Mouse (Mus musculus) neural tube, embryonic 15.5 days (tissue): ENCODE measurements around the gene Cmtm4. TPM values are rescaled to one million over a fixed set of nuclear protein-coding genes. Genes with fewer than 3 reads are reported as not detected.

Source experiments
- ATAC-seq: fragments of 200-750 bp; cut with Nextera tagmentation; 2 replicates; pipeline ENCODE4 v1.8.0; 2017; ENCODE audit warnings: mild to moderate bottlenecking, moderate TSS enrichment, moderate library complexity; ENCODE audit not compliant: low FRiP score
- H3K27ac ChIP-seq: fragments of 300-500 bp; sonication (generic); replicated peaks from 2 replicates; pipeline ENCODE4 v1.5.1; 2015; ENCODE audit warnings: mild to moderate bottlenecking, inconsistent platforms
- H3K27me3 ChIP-seq: fragments of 300-500 bp; sonication (generic); replicated peaks from 2 replicates; pipeline ENCODE4 v1.6.1; 2015; ENCODE audit warnings: inconsistent platforms
- H3K36me3 ChIP-seq: fragments of 300-500 bp; sonication (generic); 2 replicates; pipeline ENCODE4 v1.6.1; 2015; ENCODE audit warnings: inconsistent platforms
- H3K4me1 ChIP-seq: fragments of 300-500 bp; sonication (generic); 2 replicates; pipeline ENCODE4 v1.6.1; 2015; ENCODE audit warnings: inconsistent platforms
- H3K4me2 ChIP-seq: fragments of 300-500 bp; sonication (generic); 2 replicates; pipeline ENCODE4 v1.6.1; 2015; ENCODE audit warnings: inconsistent platforms, mild to moderate bottlenecking, moderate library complexity
- H3K4me3 ChIP-seq: fragments of 300-500 bp; sonication (generic); replicated peaks from 2 replicates; pipeline ENCODE4 v1.5.1; 2015; ENCODE audit warnings: mild to moderate bottlenecking, inconsistent platforms
- H3K9ac ChIP-seq: fragments of 300-500 bp; sonication (generic); replicated peaks from 2 replicates; pipeline ENCODE4 v1.6.1; 2015; ENCODE audit warnings: mild to moderate bottlenecking, inconsistent platforms
- H3K9me3 ChIP-seq: fragments of 300-500 bp; sonication (generic); replicated peaks from 2 replicates; pipeline ENCODE4 v1.6.1; 2016; ENCODE audit warnings: inconsistent platforms
- WGBS: fragments of 180-500 bp; shearing (Covaris S2); methylation state at CpG from one replicate; pipeline ENCODE4 v1.1.7; 2015; ENCODE audit warnings: mixed read lengths; 5-methylcytosine and 5-hydroxymethylcytosine counted together
- polyA plus RNA-seq: library from polyadenylated mRNA; unstranded; fragments of >200 nt; fragmentation: Nextera tagmentation; extraction: Ambion mirVana; gene quantifications from 2 replicates; pipeline ENCODE4 v1.2.1, GENCODE M21; 2015

The Cmtm4 gene
- polyA plus RNA-seq, 1 experiment from 2014 or later = 2.4 TPM

- H3K27me3 ChIP-seq = no peaks in the 10 kb centered on the region
- H3K9ac ChIP-seq = no peak overlapping the region
- no peak overlapping the region for H3K4me2 ChIP-seq
- no peaks in the 10 kb centered on the region for H3K9me3 ChIP-seq
- no peaks in the 10 kb centered on the region for H3K36me3 ChIP-seq
- H3K4me1 ChIP-seq = peaks cover 49% of the 10 kb centered on the region
- ATAC-seq = no peak
- H3K4me3 ChIP-seq = no peak overlapping the region
- 67% methylated on average over 3 of the region's 3 CpGs for WGBS
- no peak overlapping the region for H3K27ac ChIP-seq
Measured at GRCm38 (mm10) chr8:104383977-104384376, 11.6 kb downstream of the Cmtm4 start.

- Histone ChIP-seq H3K27ac (no peak overlapping the region), H3K27me3 (no peaks in the 10 kb centered on the region), H3K36me3 (no peaks in the 10 kb centered on the region), H3K4me1 (peaks cover 49% of the 10 kb centered on the region), H3K9me3 (no peaks in the 10 kb centered on the region), H3K4me2 (no peak overlapping the region), H3K4me3 (no peak overlapping the region), H3K9ac (no peak overlapping the region)
- no peak for ATAC-seq
- WGBS = 79% methylated on average over 2 of the region's 2 CpGs
Measured at GRCm38 (mm10) chr8:104383296-104383695, 12.3 kb downstream of the Cmtm4 start.

GRCm38 (mm10) chr8:104380961-104381411, 14.6 kb downstream of the Cmtm4 start:
- Histone ChIP-seq H3K9me3 (no peaks in the 10 kb centered on the region), H3K27ac (no peak overlapping the region), H3K4me3 (no peak overlapping the region), H3K27me3 (no peaks in the 10 kb centered on the region), H3K4me2 (no peak overlapping the region), H3K9ac (no peak overlapping the region), H3K36me3 (no peaks in the 10 kb centered on the region), H3K4me1 (peaks cover 34% of the 10 kb centered on the region)
- no peak for ATAC-seq
- 74% methylated on average over 5 of the region's 5 CpGs for WGBS

- ATAC-seq = no peak
- no peak overlapping the region for H3K9ac ChIP-seq
- WGBS = 95% methylated on average over 7 of the region's 7 CpGs
- H3K9me3 ChIP-seq = no peaks in the 10 kb centered on the region
- no peak overlapping the region for H3K4me2 ChIP-seq
- H3K27ac ChIP-seq = no peak overlapping the region
- no peak overlapping the region for H3K4me3 ChIP-seq
- no peaks in the 10 kb centered on the region for H3K36me3 ChIP-seq
- peaks cover 38% of the 10 kb centered on the region for H3K4me1 ChIP-seq
- no peaks in the 10 kb centered on the region for H3K27me3 ChIP-seq
Measured at GRCm38 (mm10) chr8:104380269-104380668, 15.3 kb downstream of the Cmtm4 start.

- no peak overlapping the region for H3K4me2 ChIP-seq
- 38% methylated on average over 10 of the region's 10 CpGs for WGBS
- no peaks in the 10 kb centered on the region for H3K9me3 ChIP-seq
- H3K9ac ChIP-seq = no peak overlapping the region
- H3K27me3 ChIP-seq = no peaks in the 10 kb centered on the region
- no peaks in the 10 kb centered on the region for H3K36me3 ChIP-seq
- H3K4me3 ChIP-seq = no peak overlapping the region
- no peak for ATAC-seq
- peaks cover 45% of the 10 kb centered on the region for H3K4me1 ChIP-seq
- no peak overlapping the region for H3K27ac ChIP-seq
Measured at GRCm38 (mm10) chr8:104379301-104379836, 16.2 kb downstream of the Cmtm4 start.

- Histone ChIP-seq H3K4me1 (peaks cover 31% of the 10 kb centered on the region), H3K4me3 (no peak overlapping the region), H3K4me2 (no peak overlapping the region), H3K27me3 (no peaks in the 10 kb centered on the region), H3K9ac (no peak overlapping the region), H3K36me3 (no peaks in the 10 kb centered on the region), H3K27ac (peak overlapping the region; percentile 33; the same call in 1 of the 2 replicates), H3K9me3 (no peaks in the 10 kb centered on the region)
- WGBS = 33% methylated on average over 11 of the region's 11 CpGs
- no peak for ATAC-seq
Measured at GRCm38 (mm10) chr8:104376669-104377068, 18.9 kb downstream of the Cmtm4 start.

- no peak overlapping the region for H3K27ac ChIP-seq
- H3K4me1 ChIP-seq = peaks cover 27% of the 10 kb centered on the region
- H3K4me3 ChIP-seq = no peak overlapping the region
- ATAC-seq = no peak
- no peaks in the 10 kb centered on the region for H3K9me3 ChIP-seq
- no peaks in the 10 kb centered on the region for H3K27me3 ChIP-seq
- H3K4me2 ChIP-seq = no peak overlapping the region
- H3K36me3 ChIP-seq = no peaks in the 10 kb centered on the region
- H3K9ac ChIP-seq = no peak overlapping the region
- 39% methylated on average over 5 of the region's 5 CpGs for WGBS
Measured at GRCm38 (mm10) chr8:104375959-104376358, 19.6 kb downstream of the Cmtm4 start.

- H3K9ac ChIP-seq = no peak overlapping the region
- no peaks in the 10 kb centered on the region for H3K9me3 ChIP-seq
- H3K4me2 ChIP-seq = no peak overlapping the region
- H3K27ac ChIP-seq = 0 out of 2 replicates have a peak overlapping the region, but pooled peaks have one; percentile 28
- peaks cover 24% of the 10 kb centered on the region for H3K4me1 ChIP-seq
- H3K27me3 ChIP-seq = no peaks in the 10 kb centered on the region
- 39% methylated on average over 14 of the region's 14 CpGs for WGBS
- no peaks in the 10 kb centered on the region for H3K36me3 ChIP-seq
- no peak overlapping the region for H3K4me3 ChIP-seq
- ATAC-seq = no peak
Measured at GRCm38 (mm10) chr8:104374864-104375846, 20.5 kb downstream of the Cmtm4 start.

GRCm38 (mm10) chr8:104374269-104374668, 21.3 kb downstream of the Cmtm4 start:
- no peaks in the 10 kb centered on the region for H3K36me3 ChIP-seq
- no peak overlapping the region for H3K4me3 ChIP-seq
- H3K9me3 ChIP-seq = no peaks in the 10 kb centered on the region
- no peak for ATAC-seq
- no peaks in the 10 kb centered on the region for H3K27me3 ChIP-seq
- no peak overlapping the region for H3K4me2 ChIP-seq
- WGBS = 73% methylated on average over 11 of the region's 11 CpGs
- no peak overlapping the region for H3K9ac ChIP-seq
- H3K27ac ChIP-seq = no peak overlapping the region
- H3K4me1 ChIP-seq = peaks cover 29% of the 10 kb centered on the region

GRCm38 (mm10) chr8:104373779-104374178, 21.8 kb downstream of the Cmtm4 start:
- ATAC-seq = no peak
- Histone ChIP-seq H3K27me3 (no peaks in the 10 kb centered on the region), H3K4me3 (no peak overlapping the region), H3K36me3 (no peaks in the 10 kb centered on the region), H3K9me3 (no peaks in the 10 kb centered on the region), H3K4me1 (peaks cover 29% of the 10 kb centered on the region), H3K9ac (no peak overlapping the region), H3K4me2 (no peak overlapping the region), H3K27ac (no peak overlapping the region)
- 81% methylated on average over 11 of the region's 11 CpGs for WGBS

- 86% methylated on average over 6 of the region's 6 CpGs for WGBS
- H3K4me1 ChIP-seq = peaks cover 42% of the 10 kb centered on the region
- no peaks in the 10 kb centered on the region for H3K9me3 ChIP-seq
- H3K4me2 ChIP-seq = no peak overlapping the region
- no peak overlapping the region for H3K27ac ChIP-seq
- H3K9ac ChIP-seq = no peak overlapping the region
- no peaks in the 10 kb centered on the region for H3K36me3 ChIP-seq
- ATAC-seq = no peak
- H3K4me3 ChIP-seq = no peak overlapping the region
- no peaks in the 10 kb centered on the region for H3K27me3 ChIP-seq
Measured at GRCm38 (mm10) chr8:104371121-104371520, 24.5 kb downstream of the Cmtm4 start.

GRCm38 (mm10) chr8:104370071-104370470, 25.5 kb downstream of the Cmtm4 start:
- no peaks in the 10 kb centered on the region for H3K27me3 ChIP-seq
- H3K4me1 ChIP-seq = peaks cover 33% of the 10 kb centered on the region
- H3K9ac ChIP-seq = no peak overlapping the region
- WGBS = 61% methylated on average over 6 of the region's 6 CpGs
- no peak overlapping the region for H3K4me2 ChIP-seq
- no peaks in the 10 kb centered on the region for H3K36me3 ChIP-seq
- H3K4me3 ChIP-seq = no peak overlapping the region
- H3K9me3 ChIP-seq = no peaks in the 10 kb centered on the region
- 0 out of 2 replicates have a peak overlapping the region, but pooled peaks have one; percentile 61 for H3K27ac ChIP-seq
- ATAC-seq = no peak
